Mouse (Mus musculus) MEL (cell line): ENCODE results near the gene Adm. TPM values are rescaled to one million over a fixed set of nuclear protein-coding genes. Genes with fewer than 3 reads are reported as not detected.

Experiments used
- DNase-seq: peaks from one replicate; pipeline ENCODE4 v3.0.0; 2011; ENCODE audit warnings: low read depth, low spot score
- H3K27ac ChIP-seq: 2 replicates; pipeline ENCODE4 v1.5.1; 2012; ENCODE audit warnings: low read depth, mild to moderate bottlenecking, control low read depth, low read length, moderate library complexity; ENCODE audit not compliant: control insufficient read depth
- H3K27me3 ChIP-seq, 2 experiments: fragments of 150-350 bp in 1 of 2; sonication (generic) in 1 of 2; 2 replicates each; pipeline ENCODE4 v1.6.1; 2012; ENCODE audit warnings: low read length in 2 of 2, mild to moderate bottlenecking in 2 of 2, improper control_type of control experiment in 1 of 2, moderate library complexity in 1 of 2; ENCODE audit not compliant: insufficient read depth in 2 of 2, control insufficient read depth in 1 of 2
- H3K36me3 ChIP-seq, 2 experiments: 2 replicates each; pipeline ENCODE4 v1.6.1; 2012 to 2014; ENCODE audit warnings: low read length in 2 of 2, improper control_type of control experiment in 1 of 2, inconsistent platforms in 1 of 2, mild to moderate bottlenecking in 1 of 2; ENCODE audit not compliant: insufficient read depth in 2 of 2, control insufficient read depth in 1 of 2
- H3K4me1 ChIP-seq, 2 experiments: fragments of 150-350 bp in 1 of 2; sonication (generic) in 1 of 2; 2 replicates each; pipeline ENCODE4 v1.6.1; 2012; ENCODE audit warnings: low read length in 2 of 2, improper control_type of control experiment in 1 of 2, mild to moderate bottlenecking in 1 of 2; ENCODE audit not compliant: insufficient read depth in 2 of 2, control insufficient read depth in 1 of 2
- H3K4me3 ChIP-seq, 2 experiments: fragments of 150-350 bp in 1 of 2; sonication (generic) in 1 of 2; 2 replicates each; pipeline ENCODE4 v1.5.1; 2012; ENCODE audit warnings: low read depth in 2 of 2, low read length in 2 of 2, mild to moderate bottlenecking in 2 of 2, moderate library complexity in 2 of 2, control low read depth in 1 of 2, improper control_type of control experiment in 1 of 2; ENCODE audit not compliant: control insufficient read depth in 1 of 2, insufficient read depth in 1 of 2
- H3K79me2 ChIP-seq: 2 replicates; pipeline ENCODE4 v1.6.1; 2012; ENCODE audit warnings: mild to moderate bottlenecking, low read length, moderate library complexity; ENCODE audit not compliant: control insufficient read depth, poor library complexity, insufficient read depth
- H3K9ac ChIP-seq: 2 replicates; pipeline ENCODE4 v1.6.1; 2012; ENCODE audit warnings: low read depth, mild to moderate bottlenecking, control low read depth, low read length, moderate library complexity; ENCODE audit not compliant: control insufficient read depth, poor library complexity, severe bottlenecking
- H3K9me3 ChIP-seq: fragments of 150-350 bp; sonication (generic); replicated peaks from 2 replicates; pipeline ENCODE4 v1.6.1; 2012; ENCODE audit warnings: mild to moderate bottlenecking, low read length, improper control_type of control experiment, moderate library complexity; ENCODE audit not compliant: insufficient read depth
- BHLHE40 ChIP-seq: IDR thresholded peaks from 2 replicates; pipeline ENCODE4 v1.6.1; 2012; ENCODE audit warnings: low read depth, mild to moderate bottlenecking, inconsistent platforms, low read length, improper control_type of control experiment, borderline replicate concordance
- CHD1 ChIP-seq: IDR thresholded peaks from 2 replicates; pipeline ENCODE4 v1.6.1; 2012; ENCODE audit warnings: low read depth, mild to moderate bottlenecking, inconsistent platforms, low read length, improper control_type of control experiment
- CHD2 ChIP-seq: IDR thresholded peaks from 2 replicates; pipeline ENCODE4 v1.6.1; 2011; ENCODE audit warnings: low read length, improper control_type of control experiment
- CTCF ChIP-seq, 3 experiments: IDR thresholded peaks in 2 of 3; conservative IDR thresholded peaks in 1 of 3; 2 replicates each; pipeline ENCODE4 v1.5.1; 2011 to 2012; ENCODE audit warnings: low read length in 3 of 3, low read depth in 2 of 3, mild to moderate bottlenecking in 2 of 3, improper control_type of control experiment in 1 of 3, inconsistent platforms in 1 of 3, mixed read lengths in 1 of 3, moderate library complexity in 1 of 3; ENCODE audit not compliant: control insufficient read depth in 1 of 3, insufficient read depth in 1 of 3, poor library complexity in 1 of 3, severe bottlenecking in 1 of 3
- E2F4 ChIP-seq: IDR thresholded peaks from 2 replicates; pipeline ENCODE4 v1.6.1; 2011; ENCODE audit warnings: low read depth, low read length, improper control_type of control experiment, borderline replicate concordance
- ELF1 ChIP-seq: IDR thresholded peaks from 2 replicates; pipeline ENCODE4 v1.6.1; 2014; ENCODE audit warnings: low read depth, mild to moderate bottlenecking, inconsistent platforms, low read length, improper control_type of control experiment, moderate library complexity
- ETS1 ChIP-seq: IDR thresholded peaks from 2 replicates; pipeline ENCODE4 v1.6.1; 2012; ENCODE audit warnings: low read depth, mild to moderate bottlenecking, inconsistent platforms, low read length, improper control_type of control experiment, moderate library complexity
- GATA1 ChIP-seq: IDR thresholded peaks from 2 replicates; pipeline ENCODE4 v1.6.1; 2011; ENCODE audit warnings: low read depth, low read length, improper control_type of control experiment
- MAX ChIP-seq: IDR thresholded peaks from 2 replicates; pipeline ENCODE4 v1.6.1; 2011; ENCODE audit warnings: low read length, improper control_type of control experiment
- MYB ChIP-seq: IDR thresholded peaks from 2 replicates; pipeline ENCODE4 v1.6.1; 2011; ENCODE audit warnings: mild to moderate bottlenecking, low read depth, low read length, improper control_type of control experiment
- MYC ChIP-seq: IDR thresholded peaks from 2 replicates; pipeline ENCODE4 v1.6.1; 2011; ENCODE audit warnings: low read depth, mild to moderate bottlenecking, low read length, improper control_type of control experiment, moderate library complexity
- NELFE ChIP-seq: IDR thresholded peaks from 2 replicates; pipeline ENCODE4 v1.6.1; 2011; ENCODE audit warnings: low read depth, low read length, improper control_type of control experiment
- POLR2AphosphoS2 ChIP-seq: IDR thresholded peaks from 2 replicates; pipeline ENCODE4 v1.6.1; 2011; ENCODE audit warnings: low read length, improper control_type of control experiment
- RAD21 ChIP-seq: IDR thresholded peaks from 2 replicates; pipeline ENCODE4 v1.6.1; 2011; ENCODE audit warnings: mild to moderate bottlenecking, low read depth, low read length, improper control_type of control experiment
- SMC3 ChIP-seq: IDR thresholded peaks from 2 replicates; pipeline ENCODE4 v1.6.1; 2011; ENCODE audit warnings: low read depth, low read length, improper control_type of control experiment
- USF1 ChIP-seq: IDR thresholded peaks from 2 replicates; pipeline ENCODE4 v1.6.1; 2014; ENCODE audit warnings: low read depth, mild to moderate bottlenecking, inconsistent platforms, low read length, improper control_type of control experiment, moderate library complexity
- USF2 ChIP-seq, 2 experiments: IDR thresholded peaks; 2 replicates each; pipeline ENCODE4 v1.6.1; 2011 to 2012; ENCODE audit warnings: improper control_type of control experiment in 2 of 2, low read length in 2 of 2, borderline replicate concordance in 1 of 2, inconsistent platforms in 1 of 2, low read depth in 1 of 2, mild to moderate bottlenecking in 1 of 2; ENCODE audit not compliant: insufficient read depth in 1 of 2
- ZC3H11A ChIP-seq: IDR thresholded peaks from 2 replicates; pipeline ENCODE4 v1.6.1; 2012; ENCODE audit warnings: low read depth, mild to moderate bottlenecking, inconsistent platforms, low read length, improper control_type of control experiment
- ZKSCAN1 ChIP-seq: IDR thresholded peaks from 2 replicates; pipeline ENCODE4 v1.6.1; 2012; ENCODE audit warnings: low read depth, mild to moderate bottlenecking, inconsistent platforms, low read length, improper control_type of control experiment, moderate library complexity
- ZMIZ1 ChIP-seq: IDR thresholded peaks from 2 replicates; pipeline ENCODE4 v1.6.1; 2012; ENCODE audit warnings: low read depth, mild to moderate bottlenecking, inconsistent platforms, low read length, improper control_type of control experiment, moderate library complexity
- ZNF384 ChIP-seq: IDR thresholded peaks from 2 replicates; pipeline ENCODE4 v1.6.1; 2012; ENCODE audit warnings: low read depth, mild to moderate bottlenecking, inconsistent platforms, low read length, improper control_type of control experiment
- polyA plus RNA-seq, 2 experiments: library from polyadenylated mRNA; stranded (reverse) in 1 of 2; unstranded in 1 of 2; fragments of >175 nt in 1 of 2; fragments of >200 nt in 1 of 2; gene quantifications; 2 replicates each; pipeline versions ENCODE4 v1.2.1 to v1.2.4; 2012; ENCODE audit warnings: low replicate concordance in 2 of 2, low read depth in 1 of 2; ENCODE audit not compliant: insufficient read length in 2 of 2, insufficient read depth in 1 of 2, missing spikeins in 1 of 2
- total RNA-seq: library from RNA; depleted of rRNA; stranded (reverse); fragments of 300-350 nt; gene quantifications from 2 replicates; pipeline ENCODE4 v1.2.3, GENCODE M21; 2012

Gene Adm
- total and polyA plus RNA-seq, 3 experiments: not detected

DNA sequence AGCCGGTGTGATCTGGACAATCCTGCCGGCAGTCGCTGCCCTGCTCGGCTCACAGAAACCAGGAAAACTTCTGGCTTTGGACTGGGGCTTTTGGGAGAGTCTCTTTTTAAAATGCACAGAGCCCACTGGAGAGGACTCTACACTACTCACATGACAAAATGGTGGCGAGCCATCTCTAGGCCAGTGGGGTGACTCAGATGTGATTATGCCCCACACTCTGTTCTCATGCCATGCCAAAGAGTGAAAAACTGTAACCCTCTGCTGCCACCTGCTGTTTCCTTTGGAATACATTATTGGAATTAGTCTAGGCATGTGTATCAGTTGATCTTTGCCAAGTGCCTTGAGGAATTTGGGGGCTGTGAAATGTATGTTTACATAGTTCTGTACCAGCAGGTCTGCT lies 17.9 kb downstream of the Adm start:
- H3K9ac ChIP-seq: no peak overlapping the region
- TF ChIP-seq CHD1: no peak
- peak; percentile 70 for TF ChIP-seq ZC3H11A
- TF ChIP-seq CTCF (IDR thresholded peaks at IDR 0.05 in 2 of 3, conservative IDR thresholded peaks at IDR 0.05 in 1 of 3; ENCODE audit: control insufficient read depth in 1 of 3, insufficient read depth in 1 of 3, low read depth in 2 of 3, low read length in 3 of 3, poor library complexity in 1 of 3, severe bottlenecking in 1 of 3): peak; percentile 41 to 78 (median 53)
- TF ChIP-seq MAX: no peak
- TF ChIP-seq SMC3: peak; percentile 77
- TF ChIP-seq RAD21: peak; percentile 75
- TF ChIP-seq, all 39 proteins: peak for 4
- Histone ChIP-seq H3K27ac (no peak overlapping the region), H3K36me3 (no peaks in the 10 kb centered on the region), H3K9me3 (no peaks in the 10 kb centered on the region), H3K4me1 (no peaks in the 10 kb centered on the region), H3K4me3 (no peak overlapping the region), H3K79me2 (no peaks in the 10 kb centered on the region), H3K27me3 (no peaks in the 10 kb centered on the region)
- DNase-seq: peak; percentile 69

DNA sequence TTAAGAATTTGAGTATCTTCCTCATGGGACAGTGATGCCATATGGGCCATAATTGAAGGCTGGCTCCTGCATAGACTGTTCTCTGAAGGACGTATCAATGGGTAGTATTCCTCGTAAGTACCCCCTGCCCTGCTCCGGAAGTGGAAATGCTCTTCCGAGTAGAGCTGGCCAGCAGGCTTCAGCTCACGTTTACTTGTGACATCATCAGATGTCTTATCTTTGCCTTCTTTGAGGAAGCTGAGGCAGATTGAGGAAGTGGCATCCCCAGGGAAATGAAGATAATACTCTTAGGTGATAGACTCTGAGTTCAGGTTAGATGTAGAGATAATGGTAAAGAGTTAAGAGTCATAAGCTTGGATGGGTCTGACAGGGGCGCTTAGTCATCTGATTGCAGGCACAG lies 18.4 kb downstream of the Adm start:
- Histone ChIP-seq H3K36me3 (no peaks in the 10 kb centered on the region), H3K4me3 (no peak overlapping the region), H3K4me1 (no peaks in the 10 kb centered on the region), H3K9me3 (no peaks in the 10 kb centered on the region), H3K27ac (no peak overlapping the region), H3K27me3 (no peaks in the 10 kb centered on the region), H3K9ac (no peak overlapping the region), H3K79me2 (no peaks in the 10 kb centered on the region)
- TF ChIP-seq BHLHE40 (peak; percentile 75; the same call in 1 of the 2 replicates), ETS1 (0 out of 2 replicates have a peak, but pooled peaks have one; percentile 27), GATA1 (peak; percentile 52; the same call in 1 of the 2 replicates), ZC3H11A (no peak)
- DNase-seq: no peak

DNA sequence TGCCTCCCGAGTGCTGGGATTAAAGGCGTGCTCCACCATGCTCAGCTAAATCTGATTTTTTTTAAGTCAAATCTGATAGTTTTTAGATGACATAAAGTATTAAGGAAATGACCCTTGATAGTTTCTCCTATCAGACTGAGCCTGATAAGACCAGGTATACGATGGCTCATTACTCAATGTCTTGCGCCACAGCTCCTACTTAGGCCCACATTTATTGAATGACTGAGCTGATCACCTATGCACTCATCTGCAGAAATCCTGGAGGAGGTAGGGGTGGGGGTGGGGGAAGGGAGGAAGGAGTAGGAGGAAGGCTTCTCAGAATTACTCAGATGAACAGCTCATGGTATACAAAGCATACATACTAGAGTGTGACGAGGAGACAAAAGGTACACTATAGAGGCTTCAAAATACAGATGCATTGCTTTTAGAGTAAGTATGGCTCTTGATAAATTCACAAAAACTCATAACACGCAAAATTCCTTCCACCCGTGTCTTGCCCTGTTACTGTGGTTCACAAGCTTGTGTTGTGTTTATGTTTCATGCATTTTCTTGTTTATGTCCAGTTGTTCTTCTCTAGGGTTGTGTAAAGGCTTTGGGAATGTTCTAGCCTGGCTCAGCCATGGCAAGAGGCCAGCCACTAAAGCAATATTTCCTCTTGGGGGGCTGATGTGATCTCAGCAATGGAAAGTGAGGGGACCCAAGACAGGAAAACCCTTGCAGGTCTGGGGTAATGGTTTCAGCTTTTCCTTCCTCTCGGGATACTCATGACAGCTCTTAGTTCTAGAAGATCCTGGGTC lies 19.3 kb downstream of the Adm start:
- Histone ChIP-seq H3K36me3 (no peaks in the 10 kb centered on the region), H3K4me1 (no peaks in the 10 kb centered on the region), H3K27ac (no peak overlapping the region), H3K4me3 (no peak overlapping the region), H3K9ac (no peak overlapping the region), H3K27me3 (no peaks in the 10 kb centered on the region), H3K79me2 (no peaks in the 10 kb centered on the region), H3K9me3 (no peaks in the 10 kb centered on the region)
- TF ChIP-seq CHD2 (no peak), E2F4 (no peak), POLR2AphosphoS2 (no peak), USF1 (no peak), SMC3 (no peak), ZNF384 (no peak), NELFE (no peak), MYC (no peak), USF2 (IDR thresholded peaks at IDR 0.05; ENCODE audit: borderline replicate concordance in 1 of 2, insufficient read depth in 1 of 2, low read depth in 1 of 2, low read length in 2 of 2) (no peak), ZMIZ1 (no peak), ELF1 (no peak), MYB (no peak), ZKSCAN1 (no peak)
- no peak for DNase-seq
